Mouse (Mus musculus): ENCODE measurements around the gene Tmem138.

DNA sequence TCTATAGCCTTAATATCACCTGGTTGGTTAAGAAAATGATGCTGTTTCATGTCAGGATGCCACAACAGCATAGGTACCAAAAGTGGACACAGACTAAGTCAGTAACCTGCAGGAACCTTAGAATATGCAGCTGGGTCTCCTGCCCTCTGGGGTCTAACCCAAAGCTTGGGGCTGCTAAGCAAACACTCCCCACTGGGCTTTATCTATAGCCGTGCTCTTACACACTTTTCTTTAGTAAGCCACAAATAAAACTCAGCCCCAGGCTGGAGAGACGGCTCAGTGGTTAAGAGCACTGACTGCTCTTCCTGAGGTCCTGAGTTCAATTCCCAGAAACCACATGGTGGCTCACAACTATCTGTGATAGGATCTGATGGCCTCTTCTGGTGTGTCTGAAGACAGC is 20.2 kb downstream of the Tmem138 start:
- no peak for TF ChIP-seq MAFK (IDR thresholded peaks at IDR 0.05; ENCODE audit: insufficient read depth, low read depth, low read length)
- no peak for TF ChIP-seq ZC3H11A (IDR thresholded peaks at IDR 0.05; ENCODE audit: borderline replicate concordance, low read depth, low read length)

Data from ES-E14 (cell line).